Mouse (Mus musculus) kidney, adult 11 months (tissue): ENCODE results near the gene Iqcn.

ENCODE experiments used
- DNase-seq: peaks from one replicate; pipeline ENCODE4 v3.0.0; 2022

The Iqcn gene

GRCm38 (mm10) chr8:70757523-70758307 is 54.5 kb downstream of the Iqcn start:
- DNase-seq, result peak; percentile 27

- peak; percentile 15 for DNase-seq
Measured at GRCm38 (mm10) chr8:70758308-70758615, 55.0 kb downstream of the Iqcn start.

GRCm38 (mm10) chr8:70758616-70759561 is 55.6 kb downstream of the Iqcn start:
- peak; percentile 61 for DNase-seq

- no peak for DNase-seq
Measured at GRCm38 (mm10) chr8:70760350-70760749, 57.1 kb downstream of the Iqcn start.

GRCm38 (mm10) chr8:70760775-70761406 is 57.6 kb downstream of the Iqcn start, which contains the start of gene Mpv17l2:
Gene Mpv17l2, minus strand, starts transcription at chr8:70760946.
- peak; percentile 99 for DNase-seq

GRCm38 (mm10) chr8:70762118-70762517 is 58.9 kb downstream of the Iqcn start:
- no peak for DNase-seq

GRCm38 (mm10) chr8:70763354-70763753 is 60.1 kb downstream of the Iqcn start:
- peak; percentile 32 for DNase-seq

- DNase-seq, result no peak
Measured at GRCm38 (mm10) chr8:70764026-70764425, 60.8 kb downstream of the Iqcn start.

GRCm38 (mm10) chr8:70764676-70765075 is 61.4 kb downstream of the Iqcn start:
- no peak for DNase-seq

- no peak for DNase-seq
Measured at GRCm38 (mm10) chr8:70765329-70765728, 62.1 kb downstream of the Iqcn start.

- no peak for DNase-seq
Measured at GRCm38 (mm10) chr8:70765838-70766570, 62.7 kb downstream of the Iqcn start.

- peak; percentile 93 for DNase-seq
Measured at GRCm38 (mm10) chr8:70766571-70767440, 63.5 kb downstream of the Iqcn start.
